Mouse (Mus musculus) bone marrow macrophage, adult 2 months (primary cell): ENCODE results near the gene Sumo3. TPM values are rescaled to one million over a fixed set of nuclear protein-coding genes. Genes with fewer than 3 reads are reported as not detected.

Source experiments
- H3K27ac ChIP-seq: 2 replicates; pipeline ENCODE4 v1.5.1; 2012; ENCODE audit warnings: low read depth, low read length; ENCODE audit not compliant: insufficient read depth
- H3K4me1 ChIP-seq: 2 replicates; pipeline ENCODE4 v1.6.1; 2012; ENCODE audit warnings: low read length; ENCODE audit not compliant: control insufficient read depth, insufficient read depth
- H3K4me3 ChIP-seq: 2 replicates; pipeline ENCODE4 v1.5.1; 2012; ENCODE audit warnings: mild to moderate bottlenecking, low read length, moderate library complexity; ENCODE audit not compliant: insufficient read depth
- CTCF ChIP-seq: IDR thresholded peaks from 2 replicates; pipeline ENCODE4 v1.5.1; 2012; ENCODE audit warnings: low read depth, mild to moderate bottlenecking, low read length, moderate library complexity
- POLR2A ChIP-seq: IDR thresholded peaks from 2 replicates; pipeline ENCODE4 v1.6.1; 2012; ENCODE audit warnings: mild to moderate bottlenecking, low read depth, low read length, borderline replicate concordance
- polyA plus RNA-seq: library from polyadenylated mRNA; stranded (reverse); fragments of >200 nt; gene quantifications from 2 replicates; pipeline ENCODE4 v1.2.4, GENCODE M21; 2012; ENCODE audit not compliant: missing spikeins, insufficient read depth, insufficient read length

Gene Sumo3
- polyA plus RNA-seq, 1 experiment = 203 TPM

- no peak for TF ChIP-seq POLR2A
- no peak for TF ChIP-seq CTCF
- no peak overlapping the region for H3K4me3 ChIP-seq
- peaks cover 29% of the 10 kb centered on the region for H3K4me1 ChIP-seq
- H3K27ac ChIP-seq = no peak overlapping the region
Measured at GRCm38 (mm10) chr10:77634016-77634415, 28.1 kb downstream of the Sumo3 start.

GRCm38 (mm10) chr10:77634452-77635231 lies 28.7 kb downstream of the Sumo3 start:
- TF ChIP-seq CTCF (no peak), POLR2A (no peak)
- peaks cover 23% of the 10 kb centered on the region for H3K4me1 ChIP-seq
- H3K4me3 ChIP-seq = no peak overlapping the region
- H3K27ac ChIP-seq = no peak overlapping the region

GRCm38 (mm10) chr10:77636234-77636922 lies 30.5 kb downstream of the Sumo3 start:
- Histone ChIP-seq H3K4me1 (peaks cover 17% of the 10 kb centered on the region), H3K27ac (no peak overlapping the region), H3K4me3 (no peak overlapping the region)
- TF ChIP-seq POLR2A (no peak), CTCF (no peak)

GRCm38 (mm10) chr10:77638956-77639355 lies 33.1 kb downstream of the Sumo3 start:
- peaks cover 10% of the 10 kb centered on the region for H3K4me1 ChIP-seq
- no peak overlapping the region for H3K4me3 ChIP-seq
- TF ChIP-seq POLR2A (no peak), CTCF (no peak)
- H3K27ac ChIP-seq = no peak overlapping the region

- Histone ChIP-seq H3K4me1 (peaks cover 3% of the 10 kb centered on the region; the same call in 1 of the 2 replicates), H3K4me3 (no peak overlapping the region), H3K27ac (no peak overlapping the region)
- TF ChIP-seq CTCF (no peak), POLR2A (no peak)
Measured at GRCm38 (mm10) chr10:77643160-77643559, 37.3 kb downstream of the Sumo3 start.

GRCm38 (mm10) chr10:77645571-77645970 lies 39.7 kb downstream of the Sumo3 start:
- no peak overlapping the region for H3K27ac ChIP-seq
- peaks cover 3% of the 10 kb centered on the region; the same call in 1 of the 2 replicates for H3K4me1 ChIP-seq
- TF ChIP-seq POLR2A (no peak), CTCF (no peak)
- H3K4me3 ChIP-seq = no peak overlapping the region

- Histone ChIP-seq H3K4me1 (peaks cover 3% of the 10 kb centered on the region; the same call in 1 of the 2 replicates), H3K27ac (no peak overlapping the region), H3K4me3 (no peak overlapping the region)
- TF ChIP-seq CTCF (no peak), POLR2A (no peak)
Measured at GRCm38 (mm10) chr10:77647461-77647860, 41.6 kb downstream of the Sumo3 start.

GRCm38 (mm10) chr10:77647901-77648300 lies 42.0 kb downstream of the Sumo3 start:
- TF ChIP-seq POLR2A (no peak), CTCF (no peak)
- Histone ChIP-seq H3K4me1 (peaks cover 3% of the 10 kb centered on the region; the same call in 1 of the 2 replicates), H3K4me3 (no peak overlapping the region), H3K27ac (no peak overlapping the region)

GRCm38 (mm10) chr10:77652046-77652445 lies 46.1 kb downstream of the Sumo3 start:
- Histone ChIP-seq H3K4me3 (no peak overlapping the region), H3K4me1 (no peaks in the 10 kb centered on the region), H3K27ac (no peak overlapping the region)
- TF ChIP-seq CTCF (no peak), POLR2A (no peak)
